Mouse (Mus musculus) yolk sac, embryonic 10.5 days (tissue): ENCODE measurements at regions not wholly inside any gene's neighbourhood (a gene's known extent, or its start where the extent isn't known, plus 50 kb on each side); places are given as distances from the start of the nearest gene placed in this dataset.

Experiments
- DNase-seq: peaks from one replicate; pipeline ENCODE4 v3.0.0-alpha.2; 2017; ENCODE audit warnings: low spot score

- no peak for DNase-seq
Measured at GRCm38 (mm10) chr9:72217296-72218028, 57.2 kb upstream of the Zfp280d start.

- DNase-seq: no peak
Measured at GRCm38 (mm10) chr9:72218736-72219135, 55.9 kb upstream of the Zfp280d start.

DNA sequence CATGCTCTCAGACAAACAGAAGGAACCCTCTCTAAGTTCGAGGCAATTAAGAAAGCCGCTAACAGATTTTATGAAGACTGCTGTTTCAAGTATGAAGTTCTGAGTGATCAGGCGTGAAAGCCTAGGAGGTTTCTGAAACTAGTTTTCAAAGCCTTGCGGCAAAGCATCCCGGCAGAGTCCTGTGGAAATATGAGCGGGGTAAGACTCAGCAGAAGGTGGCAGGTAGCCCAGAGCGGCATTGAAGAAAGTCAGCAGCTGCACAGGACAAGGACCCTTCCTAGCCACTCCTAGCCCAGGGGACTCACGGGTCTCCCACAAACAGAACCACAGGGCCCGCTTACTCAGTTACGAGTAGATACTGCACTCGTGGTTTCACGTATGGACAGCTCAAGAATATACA is 54.8 kb upstream of the Zfp280d start:
- DNase-seq: no peak

DNA sequence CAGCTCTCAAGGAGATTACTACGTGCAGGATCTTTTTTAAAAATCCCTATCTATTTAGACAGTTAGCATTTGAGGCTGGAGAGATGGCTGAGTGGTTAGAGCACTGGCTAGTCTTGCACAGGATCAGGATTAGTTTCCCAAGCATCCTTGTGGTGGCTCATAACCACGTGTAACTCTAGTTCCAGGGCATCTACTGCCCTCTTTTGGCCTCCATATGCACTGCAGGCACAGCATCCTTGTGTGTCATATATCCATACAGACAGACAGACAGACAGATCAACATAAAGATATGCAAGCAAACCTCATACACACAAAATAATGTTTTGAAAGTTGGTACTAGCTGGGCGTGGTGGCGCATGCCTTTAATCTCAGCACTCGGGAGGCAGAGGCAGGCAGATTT is 53.3 kb upstream of the Zfp280d start:
- DNase-seq: no peak
